Mouse (Mus musculus) kidney, postnatal 10 days (tissue): Measurements from ENCODE around the gene Vbp1.

Experiments used
- DNase-seq: peaks from one replicate; pipeline ENCODE4 v3.0.0; 2021; ENCODE audit warnings: mixed read lengths

Vbp1 gene

DNA sequence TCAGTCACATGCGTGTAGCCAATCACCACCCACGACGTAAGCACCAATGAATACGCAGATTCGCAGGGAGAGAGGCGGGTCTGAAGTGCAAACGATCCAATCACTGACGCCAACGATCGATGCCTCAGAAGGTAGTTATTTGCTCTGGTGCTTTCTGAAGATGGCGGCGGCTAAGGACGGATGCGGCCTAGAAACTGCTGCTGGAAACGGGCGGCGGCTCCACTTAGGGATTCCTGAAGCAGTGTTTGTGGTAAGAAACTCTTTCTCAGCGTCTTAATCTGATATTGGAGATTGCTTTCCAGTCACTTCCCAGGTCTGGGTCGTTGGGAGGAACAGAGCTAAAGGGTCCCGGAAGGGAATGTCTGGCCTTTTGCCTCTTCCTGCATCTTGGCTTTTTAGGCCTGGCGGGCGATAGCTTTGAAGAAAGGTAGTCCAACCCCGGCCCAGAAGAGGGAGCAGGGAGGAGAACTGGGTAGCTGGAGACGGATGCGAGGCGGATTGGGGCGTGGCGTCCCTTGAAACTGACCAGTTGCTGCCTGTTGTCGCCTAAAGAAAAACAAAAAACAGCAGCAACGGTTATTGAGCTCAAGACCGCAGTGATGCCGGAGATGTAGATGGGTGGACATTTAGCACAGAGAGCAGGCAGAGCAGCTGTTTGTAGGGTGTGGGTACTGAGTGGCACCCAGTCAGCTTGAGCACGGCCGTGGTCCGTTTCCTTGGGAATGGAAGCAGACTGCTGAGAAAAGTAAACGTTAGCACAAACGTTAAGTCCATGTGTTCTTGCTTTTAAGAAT, at the start of gene Vbp1:
TSS of gene Vbp1 (plus strand) at position 121 of the 794 bp plus-strand sequence.
- DNase-seq, result peak; percentile 90

DNA sequence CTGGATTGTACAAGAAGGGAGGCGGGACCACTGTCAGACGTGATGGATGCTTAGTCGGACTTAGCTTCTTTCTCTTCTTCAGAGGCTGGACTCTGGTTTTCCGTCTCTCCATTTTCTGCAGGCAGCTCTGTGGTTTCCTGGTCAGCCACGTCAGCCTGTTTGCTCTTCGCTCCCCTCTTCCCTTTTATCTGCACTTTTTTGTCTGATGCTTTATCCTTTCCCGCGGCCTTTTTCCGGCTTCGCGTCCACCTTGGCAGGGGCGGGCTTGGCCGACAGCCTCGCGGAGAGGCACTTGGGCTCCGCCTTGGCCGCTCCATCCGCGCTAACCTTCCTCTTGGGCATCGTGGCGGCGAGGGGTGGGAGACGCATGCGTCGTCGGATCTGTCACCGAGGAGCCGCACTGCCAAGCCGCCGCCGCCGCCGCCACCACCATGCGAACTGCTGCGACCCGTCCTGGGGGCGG, 38.9 kb upstream of the Vbp1 start:
- DNase-seq, result peak; percentile 66

DNA sequence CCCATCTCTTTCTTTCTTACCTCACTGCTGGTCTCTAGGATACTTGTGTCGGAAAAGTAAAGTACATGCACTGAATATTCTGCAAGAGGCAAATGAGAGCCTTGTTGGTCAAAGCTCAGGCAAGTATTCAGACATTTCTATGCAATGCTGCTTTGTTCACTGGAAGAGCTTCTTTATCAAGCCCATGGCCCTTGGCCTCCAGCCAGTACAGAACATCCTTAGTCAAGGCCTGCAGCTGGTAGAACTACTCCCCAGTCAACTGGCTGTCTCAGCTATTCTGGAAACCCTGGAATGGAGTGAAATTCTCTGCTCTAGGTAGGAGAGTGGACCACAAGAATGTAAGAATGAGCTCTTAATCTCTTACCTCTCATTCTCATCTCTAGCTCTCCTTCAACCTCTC, 24.2 kb upstream of the Vbp1 start:
- no peak for DNase-seq

- DNase-seq, result no peak
Observed at GRCm38 (mm10) chrX:75513787-75514178, 316 bp upstream of the Vbp1 start.

GRCm38 (mm10) chrX:75577582-75578324, 63.7 kb downstream of the Vbp1 start, which contains the start of gene Rab39b:
TSS of gene Rab39b (minus strand) at chrX:75578231.
- DNase-seq, result peak; percentile 8

- DNase-seq, result no peak
Observed at GRCm38 (mm10) chrX:75578539-75578938, 64.4 kb downstream of the Vbp1 start.
